Mouse (Mus musculus): ENCODE data around the gene Mdk. TPM values are rescaled to one million over a fixed set of nuclear protein-coding genes. Genes with fewer than 3 reads are reported as not detected.

Mdk gene
- 587 and 735 TPM in 2 replicates for polyA plus RNA-seq (2015; fragmentation: Nextera tagmentation; extraction: Ambion mirVana)

DNA sequence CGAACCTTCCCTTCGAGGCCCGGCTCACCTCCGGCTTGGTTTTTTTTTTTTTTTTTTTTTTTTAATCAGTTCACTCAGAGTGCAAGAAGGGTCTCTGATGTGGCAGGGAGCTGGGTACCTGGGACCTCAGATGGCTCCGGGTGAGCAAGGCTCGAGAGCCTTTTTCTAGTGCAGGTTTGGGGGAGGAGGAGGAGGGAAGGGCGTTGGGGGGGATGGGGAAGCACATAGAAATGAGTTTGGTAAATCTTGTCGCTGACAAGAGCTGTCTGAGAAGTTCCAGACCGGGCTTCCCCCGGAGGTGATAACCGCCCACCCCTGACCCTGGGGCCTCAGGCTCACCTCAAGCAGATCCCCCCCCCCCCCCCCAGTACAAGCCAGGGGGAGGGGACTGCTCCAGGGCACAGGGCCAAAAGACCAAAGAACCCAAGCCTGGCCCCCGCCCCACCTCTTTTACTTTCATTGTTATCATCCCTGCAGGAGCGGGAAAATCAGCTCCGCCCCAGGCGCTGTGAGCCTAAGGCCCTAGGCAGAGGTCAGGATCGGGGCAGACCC lies at the start of gene Mdk:
Mdk (minus strand) TSS at position 138 of the 552 bp plus-strand sequence.
- Histone ChIP-seq H3K27ac (peak within 1 kb of the TSS; percentile 88), H3K9ac (peak within 1 kb of the TSS; percentile 69), H3K36me3 (peaks cover 16% of the 10 kb centered on the region), H3K27me3 (replicated peaks) (no peaks in the 10 kb centered on the region), H3K4me1 (peaks cover 37% of the 10 kb centered on the region), H3K9me3 (no peaks in the 10 kb centered on the region), H3K4me3 (replicated peaks) (peak within 1 kb of the TSS; percentile 64), H3K4me2 (peak within 1 kb of the TSS; percentile 66)
- WGBS: 4% methylated on average over 16 of the region's 16 CpGs
- no peak for ATAC-seq (ENCODE audit: insufficient read depth, low FRiP score, low read depth)

DNA sequence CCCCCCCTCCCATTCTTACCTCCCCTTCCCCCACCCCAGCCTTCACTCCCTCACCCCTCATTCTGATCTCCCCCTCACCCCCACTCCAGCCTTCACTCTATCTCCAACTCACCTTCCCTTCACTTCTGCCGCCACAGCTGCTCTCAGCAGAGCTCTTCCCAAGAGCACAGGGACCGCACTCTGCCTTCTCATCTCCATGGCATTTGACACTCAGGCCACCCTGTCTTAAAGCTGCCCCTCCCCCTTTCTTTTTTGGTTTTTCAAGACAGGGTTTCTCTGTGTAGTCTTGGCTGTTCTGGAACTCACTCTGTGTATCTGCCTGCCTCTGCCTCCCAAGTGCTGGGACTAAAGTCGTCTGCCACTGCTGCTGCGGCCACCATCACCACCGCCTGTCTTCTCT lies 48.7 kb upstream of the Mdk start:
- no peak overlapping the region for H3K9ac ChIP-seq
- no peak overlapping the region for H3K27ac ChIP-seq
- no peaks in the 10 kb centered on the region for H3K9me3 ChIP-seq
- H3K4me3 ChIP-seq (replicated peaks): no peak overlapping the region
- peaks cover 6% of the 10 kb centered on the region; the same call in 1 of the 2 replicates for H3K36me3 ChIP-seq
- whole genome bisulfite sequencing: 55% methylated on average over 5 of the region's 5 CpGs
- H3K4me2 ChIP-seq: no peak overlapping the region
- peaks cover 24% of the 10 kb centered on the region for H3K4me1 ChIP-seq
- ATAC-seq (ENCODE audit: insufficient read depth, low FRiP score, low read depth): no peak
- peaks cover 14% of the 10 kb centered on the region for H3K27me3 ChIP-seq (replicated peaks)

- H3K27ac ChIP-seq: no peak overlapping the region
- no peak overlapping the region for H3K9ac ChIP-seq
- peaks cover 20% of the 10 kb centered on the region for H3K27me3 ChIP-seq (replicated peaks)
- H3K4me2 ChIP-seq: no peak overlapping the region
- 16% methylated on average over 4 of the region's 4 CpGs for WGBS
- H3K4me1 ChIP-seq: peaks cover 29% of the 10 kb centered on the region
- peaks cover 6% of the 10 kb centered on the region; the same call in 1 of the 2 replicates for H3K36me3 ChIP-seq
- no peak overlapping the region for H3K4me3 ChIP-seq (replicated peaks)
- H3K9me3 ChIP-seq: no peaks in the 10 kb centered on the region
- ATAC-seq (ENCODE audit: insufficient read depth, low FRiP score, low read depth): no peak
Observed at GRCm38 (mm10) chr2:91980245-91980644, 48.1 kb upstream of the Mdk start.

DNA sequence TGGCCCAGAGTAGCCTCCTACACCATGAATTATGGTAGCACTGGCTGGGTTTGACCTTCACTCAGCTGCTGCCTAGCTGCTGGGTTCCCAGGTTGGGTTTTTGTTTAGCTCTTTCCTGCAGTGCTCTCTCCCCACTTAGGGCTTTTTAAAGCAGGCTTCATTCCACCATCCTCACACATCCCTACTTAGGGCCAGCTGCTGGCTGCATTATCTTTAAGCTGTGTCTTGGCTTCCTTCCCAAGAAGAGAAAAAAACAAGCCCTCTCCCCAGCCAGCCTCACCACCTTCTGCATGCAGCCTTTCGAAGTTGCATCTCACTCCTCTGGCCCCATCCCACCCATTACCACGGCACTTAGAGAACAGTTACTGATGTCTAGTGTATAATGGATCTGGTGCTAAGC lies 46.5 kb upstream of the Mdk start:
- no peak; the same call in 1 of the 2 replicates for ATAC-seq (ENCODE audit: insufficient read depth, low FRiP score, low read depth)
- peaks cover 19% of the 10 kb centered on the region for H3K4me1 ChIP-seq
- 14% methylated on average over 2 of the region's 2 CpGs for WGBS
- H3K4me2 ChIP-seq: no peak overlapping the region
- H3K9me3 ChIP-seq: no peaks in the 10 kb centered on the region
- no peak overlapping the region for H3K4me3 ChIP-seq (replicated peaks)
- no peak overlapping the region for H3K9ac ChIP-seq
- H3K27ac ChIP-seq: peak overlapping the region; percentile 16; the same call in 1 of the 2 replicates
- H3K36me3 ChIP-seq: peaks cover 6% of the 10 kb centered on the region; the same call in 1 of the 2 replicates
- H3K27me3 ChIP-seq (replicated peaks): peaks cover 28% of the 10 kb centered on the region

DNA sequence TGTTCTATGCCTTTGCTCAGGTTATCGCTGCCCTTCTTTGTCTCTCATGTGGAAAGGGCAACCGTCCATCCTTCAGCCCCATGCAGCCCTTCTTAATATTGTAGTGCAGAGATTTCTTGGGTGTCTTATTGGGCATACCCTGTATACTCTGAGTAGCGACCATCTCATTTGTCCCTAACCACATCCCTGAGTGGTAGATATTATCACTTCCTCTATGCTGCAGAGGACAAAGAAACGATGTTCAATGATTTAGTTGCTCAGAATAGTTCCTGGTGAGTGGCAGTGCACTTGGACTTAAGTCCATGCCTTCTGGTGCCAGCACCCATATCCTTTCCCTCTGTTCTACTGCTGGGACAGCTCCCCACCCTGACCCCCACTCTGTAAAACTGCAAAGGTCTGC lies 45.9 kb upstream of the Mdk start:
- Histone ChIP-seq H3K9ac (no peak overlapping the region), H3K9me3 (no peaks in the 10 kb centered on the region), H3K27ac (peak overlapping the region; percentile 16; the same call in 1 of the 2 replicates), H3K4me3 (replicated peaks) (no peak overlapping the region), H3K4me1 (peaks cover 19% of the 10 kb centered on the region), H3K27me3 (replicated peaks) (peaks cover 32% of the 10 kb centered on the region), H3K36me3 (peaks cover 5% of the 10 kb centered on the region; the same call in 1 of the 2 replicates), H3K4me2 (no peak overlapping the region)
- 64% methylated on average over 4 of the region's 4 CpGs for WGBS
- ATAC-seq (ENCODE audit: insufficient read depth, low FRiP score, low read depth): no peak

DNA sequence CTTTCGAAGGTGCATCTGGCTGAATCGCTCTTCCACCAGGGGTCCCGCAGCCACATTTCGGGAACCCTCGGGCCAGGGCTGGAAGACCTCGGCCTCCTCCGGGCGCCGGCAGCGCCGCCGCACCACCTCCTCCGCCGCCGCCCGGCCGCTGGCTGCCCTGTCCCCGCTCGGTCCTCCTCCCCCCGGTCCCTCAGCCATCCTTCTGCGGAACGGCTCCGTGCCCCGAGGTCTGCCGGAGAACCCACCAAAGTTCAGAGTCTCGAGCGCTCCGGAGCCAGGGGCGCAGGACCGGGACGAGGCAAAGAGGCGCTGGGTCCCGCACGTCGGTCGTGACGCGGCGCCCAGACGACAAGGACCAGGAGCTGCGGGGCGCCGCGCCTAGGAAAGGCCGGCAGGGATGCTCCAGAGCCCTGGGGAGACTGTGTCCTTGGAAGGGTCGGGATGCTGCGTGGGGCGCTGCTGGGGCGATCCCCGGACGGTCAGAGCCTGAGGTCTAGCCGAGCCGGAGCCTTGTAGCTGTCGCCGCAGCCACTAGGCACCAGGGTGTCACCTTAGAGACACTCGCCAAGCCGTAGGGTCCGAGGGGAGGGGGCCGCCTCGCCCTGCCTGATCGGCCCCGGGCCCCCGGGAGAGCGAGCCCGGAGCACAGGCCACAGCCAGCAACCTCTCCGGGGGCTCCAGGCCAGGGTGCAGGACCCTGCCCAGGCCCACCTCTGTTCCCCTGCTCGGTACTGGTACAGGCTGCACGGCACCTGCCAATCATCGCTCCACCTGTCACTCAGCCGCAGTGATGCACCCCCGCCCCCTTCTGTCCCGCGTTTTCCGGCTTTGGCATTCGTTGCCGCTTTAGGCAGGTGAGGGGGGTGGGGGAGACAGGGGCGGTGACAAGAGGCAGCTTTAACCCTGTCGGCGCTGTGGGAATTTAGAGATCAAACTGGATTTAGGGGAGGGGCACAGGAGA lies 43.8 kb upstream of the Mdk start, which contains the start of gene Dgkz:
Dgkz (minus strand) TSS at position 284 of the 961 bp plus-strand sequence.
- no peaks in the 10 kb centered on the region for H3K9me3 ChIP-seq
- H3K9ac ChIP-seq: peak within 1 kb of the TSS; percentile 19
- peaks cover 32% of the 10 kb centered on the region for H3K27me3 ChIP-seq (replicated peaks)
- H3K4me3 ChIP-seq (replicated peaks): peak within 1 kb of the TSS; percentile 41
- H3K4me1 ChIP-seq: peaks cover 35% of the 10 kb centered on the region
- H3K27ac ChIP-seq: no peak within 1 kb of the TSS
- no peaks in the 10 kb centered on the region for H3K36me3 ChIP-seq
- H3K4me2 ChIP-seq: peak within 1 kb of the TSS; percentile 75
- no peak for ATAC-seq (ENCODE audit: insufficient read depth, low FRiP score, low read depth)
- 2% methylated on average over 76 of the region's 79 CpGs for WGBS

- no peak overlapping the region for H3K4me3 ChIP-seq (replicated peaks)
- no peak overlapping the region for H3K4me2 ChIP-seq
- no peaks in the 10 kb centered on the region for H3K9me3 ChIP-seq
- H3K27me3 ChIP-seq (replicated peaks): peaks cover 32% of the 10 kb centered on the region
- no peak for ATAC-seq (ENCODE audit: insufficient read depth, low FRiP score, low read depth)
- 63% methylated on average over 7 of the region's 7 CpGs for WGBS
- no peak overlapping the region for H3K9ac ChIP-seq
- no peaks in the 10 kb centered on the region for H3K36me3 ChIP-seq
- H3K27ac ChIP-seq: no peak overlapping the region
- H3K4me1 ChIP-seq: peaks cover 33% of the 10 kb centered on the region
Observed at GRCm38 (mm10) chr2:91973416-91974135, 41.5 kb upstream of the Mdk start.

- Histone ChIP-seq H3K4me2 (peak overlapping the region; percentile 15; the same call in 1 of the 2 replicates), H3K27me3 (replicated peaks) (peaks cover 30% of the 10 kb centered on the region), H3K9me3 (no peaks in the 10 kb centered on the region), H3K27ac (peak overlapping the region; percentile 79), H3K36me3 (no peaks in the 10 kb centered on the region), H3K4me1 (peaks cover 28% of the 10 kb centered on the region), H3K4me3 (replicated peaks) (no peak overlapping the region), H3K9ac (no peak overlapping the region)
- WGBS: 33% methylated on average over 13 of the region's 13 CpGs
- peak; percentile 28; the same call in 1 of the 2 replicates for ATAC-seq (ENCODE audit: insufficient read depth, low FRiP score, low read depth)
Observed at GRCm38 (mm10) chr2:91972121-91972566, 40.0 kb upstream of the Mdk start.

DNA sequence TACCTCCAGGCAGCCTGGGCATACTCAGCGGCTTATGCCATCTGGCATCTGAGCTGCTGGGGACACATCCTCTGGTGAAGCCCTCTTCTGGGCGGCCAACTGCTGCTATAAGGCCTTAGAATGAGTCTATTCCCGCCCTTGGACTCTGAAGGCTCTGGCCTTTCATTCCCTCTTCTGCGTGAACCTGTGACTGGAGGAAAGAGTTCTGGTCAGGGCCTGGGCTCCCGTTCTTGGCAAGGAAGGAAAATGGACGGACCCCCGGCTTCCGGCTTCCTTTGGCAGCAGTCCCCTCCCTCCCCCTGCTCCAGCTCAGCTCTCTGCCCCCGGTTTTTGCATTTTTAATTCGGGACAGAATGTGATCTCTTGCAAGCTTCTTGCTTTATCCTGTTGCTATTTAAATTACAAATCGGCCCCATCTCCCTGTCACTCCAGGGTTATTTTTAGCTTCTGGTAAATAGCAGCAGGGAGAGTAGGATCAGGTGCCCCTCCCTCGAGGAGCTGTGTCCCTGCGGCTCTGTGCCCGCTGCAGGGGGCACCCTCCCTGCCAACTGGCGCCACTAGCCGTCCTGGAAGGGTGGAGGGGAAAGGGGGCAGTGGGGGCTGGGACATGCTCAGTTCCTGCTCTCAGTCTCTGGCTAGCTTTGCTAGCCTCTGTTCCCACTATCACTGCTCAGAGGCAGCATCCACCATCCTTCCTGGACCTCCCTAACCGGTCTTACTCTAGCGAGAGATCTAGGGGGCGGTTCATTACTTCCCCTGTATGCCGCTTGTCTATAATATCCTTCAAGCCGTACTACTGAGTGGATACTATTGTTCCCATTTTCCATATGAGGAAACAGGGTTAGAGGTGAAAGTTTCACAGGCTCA lies 39.4 kb upstream of the Mdk start:
- Histone ChIP-seq H3K4me1 (peaks cover 28% of the 10 kb centered on the region), H3K4me2 (peak overlapping the region; percentile 25), H3K27ac (peak overlapping the region; percentile 79), H3K36me3 (no peaks in the 10 kb centered on the region), H3K9me3 (no peaks in the 10 kb centered on the region), H3K27me3 (replicated peaks) (peaks cover 24% of the 10 kb centered on the region), H3K4me3 (replicated peaks) (0 out of 2 replicates have a peak overlapping the region, but pooled peaks have one; percentile 8), H3K9ac (no peak overlapping the region)
- peak; percentile 50 for ATAC-seq (ENCODE audit: insufficient read depth, low FRiP score, low read depth)
- 29% methylated on average over 21 of the region's 21 CpGs for WGBS

DNA sequence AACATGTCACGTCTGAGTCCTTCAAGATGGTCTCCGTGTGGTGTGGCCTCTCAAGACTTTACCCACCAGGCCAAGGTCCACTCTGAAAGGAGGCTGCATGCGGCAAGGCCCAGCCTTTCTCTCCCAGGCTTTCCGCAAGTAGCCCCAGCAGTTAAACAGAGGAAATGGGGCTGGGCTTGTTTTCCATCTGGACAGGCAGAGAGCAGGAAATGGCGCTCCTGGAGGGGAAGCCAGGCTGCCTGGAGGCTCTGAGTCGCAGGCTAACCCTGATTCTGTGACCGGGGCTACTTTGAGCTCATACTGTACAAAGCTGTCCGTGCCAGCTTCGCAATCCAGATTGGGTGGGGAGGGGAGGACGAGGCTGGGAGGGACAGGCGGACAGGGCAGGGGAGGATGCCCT lies 35.9 kb upstream of the Mdk start:
- Histone ChIP-seq H3K9ac (no peak overlapping the region), H3K27ac (peak overlapping the region; percentile 51), H3K9me3 (no peaks in the 10 kb centered on the region), H3K4me2 (no peak overlapping the region), H3K27me3 (replicated peaks) (no peaks in the 10 kb centered on the region), H3K36me3 (no peaks in the 10 kb centered on the region), H3K4me1 (peaks cover 25% of the 10 kb centered on the region), H3K4me3 (replicated peaks) (no peak overlapping the region)
- ATAC-seq (ENCODE audit: insufficient read depth, low FRiP score, low read depth): no peak
- 47% methylated on average over 11 of the region's 11 CpGs for WGBS

GRCm38 (mm10) chr2:91966367-91966766 lies 34.3 kb upstream of the Mdk start:
- Histone ChIP-seq H3K27me3 (replicated peaks) (no peaks in the 10 kb centered on the region), H3K4me3 (replicated peaks) (no peak overlapping the region), H3K27ac (no peak overlapping the region), H3K4me1 (peaks cover 21% of the 10 kb centered on the region), H3K4me2 (no peak overlapping the region), H3K9ac (no peak overlapping the region), H3K36me3 (no peaks in the 10 kb centered on the region), H3K9me3 (no peaks in the 10 kb centered on the region)
- 81% methylated on average over 5 of the region's 5 CpGs for WGBS
- no peak for ATAC-seq (ENCODE audit: insufficient read depth, low FRiP score, low read depth)

All from stomach, embryonic 15.5 days (tissue).